Mouse (Mus musculus) midbrain, embryonic 11.5 days (tissue): Measurements from ENCODE around the gene Sebox. TPM values are rescaled to one million over a fixed set of nuclear protein-coding genes. Genes with fewer than 3 reads are reported as not detected.
"Not testable (repeated sequence)": the region's sequence is repeated elsewhere in the genome, so short reads cannot be mapped to it uniquely, and the experiment has no call there.

ENCODE experiments used
- ATAC-seq: fragments of 200-750 bp; cut with Nextera tagmentation; 2 replicates; pipeline ENCODE4 v1.8.0; 2017; ENCODE audit warnings: moderate TSS enrichment, moderate library complexity; ENCODE audit not compliant: low FRiP score
- DNase-seq: peaks from one replicate; pipeline ENCODE4 v3.0.0; 2015; ENCODE audit warnings: low spot score; ENCODE audit errors: missing footprints
- H3K27ac ChIP-seq: fragments of 300-500 bp; sonication (generic); 2 replicates; pipeline ENCODE4 v1.5.1; 2014; ENCODE audit warnings: low read depth, low read length
- H3K27me3 ChIP-seq: fragments of 300-500 bp; sonication (generic); 2 replicates; pipeline ENCODE4 v1.6.1; 2014; ENCODE audit warnings: mild to moderate bottlenecking, low read length, moderate library complexity, mixed read lengths; ENCODE audit not compliant: control insufficient read depth, insufficient read depth
- H3K36me3 ChIP-seq: fragments of 300-500 bp; sonication (generic); 2 replicates; pipeline ENCODE4 v1.6.1; 2014; ENCODE audit warnings: mild to moderate bottlenecking, low read length, moderate library complexity, mixed read lengths; ENCODE audit not compliant: control insufficient read depth, insufficient read depth
- H3K4me1 ChIP-seq: fragments of 300-500 bp; sonication (generic); 2 replicates; pipeline ENCODE4 v1.6.1; 2014; ENCODE audit warnings: low read length; ENCODE audit not compliant: control insufficient read depth, insufficient read depth
- H3K4me2 ChIP-seq: fragments of 300-500 bp; sonication (generic); 2 replicates; pipeline ENCODE4 v1.6.1; 2014; ENCODE audit warnings: mild to moderate bottlenecking, moderate library complexity
- H3K4me3 ChIP-seq: fragments of 300-500 bp; sonication (generic); 2 replicates; pipeline ENCODE4 v1.5.1; 2014; ENCODE audit warnings: low read depth, low read length
- H3K9ac ChIP-seq: fragments of 300-500 bp; sonication (generic); 2 replicates; pipeline ENCODE4 v1.6.1; 2014; ENCODE audit warnings: low read length
- H3K9me3 ChIP-seq: fragments of 300-500 bp; sonication (generic); 2 replicates; pipeline ENCODE4 v1.6.1; 2016; ENCODE audit warnings: low read length; ENCODE audit not compliant: control insufficient read depth
- WGBS: fragments of 180-500 bp; shearing (Covaris S2); extraction: QIAGEN DNeasy Blood & Tissue Kit; methylation state at CpG from one replicate; pipeline ENCODE4 v1.1.7; 2014; 5-methylcytosine and 5-hydroxymethylcytosine counted together
- polyA plus RNA-seq: library from polyadenylated mRNA; unstranded; fragments of >200 nt; fragmentation: Nextera tagmentation; extraction: Ambion mirVana; gene quantifications from 2 replicates; pipeline ENCODE4 v1.2.1, GENCODE M21; 2014

Sebox gene
- polyA plus RNA-seq, 1 experiment from 2014 or later, result not detected

GRCm38 (mm10) chr11:78523241-78523955 is 20.2 kb downstream of the Sebox start:
- no peak for ATAC-seq
- H3K4me2 ChIP-seq, result no peak overlapping the region
- no peaks in the 10 kb centered on the region for H3K27me3 ChIP-seq
- no peak overlapping the region for H3K9ac ChIP-seq
- H3K4me3 ChIP-seq, result no peak overlapping the region
- WGBS, result 83% methylated on average over 9 of the region's 9 CpGs
- peaks cover 47% of the 10 kb centered on the region for H3K36me3 ChIP-seq
- no peak overlapping the region for H3K27ac ChIP-seq
- H3K4me1 ChIP-seq, result no peaks in the 10 kb centered on the region
- no peaks in the 10 kb centered on the region for H3K9me3 ChIP-seq
- DNase-seq, result no peak

GRCm38 (mm10) chr11:78524838-78525237 is 21.6 kb downstream of the Sebox start:
- Histone ChIP-seq H3K4me1 (no peaks in the 10 kb centered on the region), H3K9ac (no peak overlapping the region), H3K27ac (no peak overlapping the region), H3K4me3 (no peak overlapping the region), H3K9me3 (no peaks in the 10 kb centered on the region), H3K36me3 (peaks cover 45% of the 10 kb centered on the region), H3K27me3 (no peaks in the 10 kb centered on the region), H3K4me2 (no peak overlapping the region)
- 100% methylated on average over 2 of the region's 2 CpGs for WGBS
- DNase-seq (no peak), ATAC-seq (no peak)

- Histone ChIP-seq H3K4me2 (no peak overlapping the region), H3K9me3 (no peaks in the 10 kb centered on the region), H3K4me1 (no peaks in the 10 kb centered on the region), H3K9ac (no peak overlapping the region), H3K27me3 (no peaks in the 10 kb centered on the region), H3K4me3 (no peak overlapping the region), H3K27ac (no peak overlapping the region), H3K36me3 (peaks cover 29% of the 10 kb centered on the region)
- 81% methylated on average over 9 of the region's 9 CpGs for WGBS
- DNase-seq, result no peak
- ATAC-seq, result no peak
These were observed 25.5 kb downstream of the Sebox start for GRCm38 (mm10) chr11:78528714-78529113.

- Histone ChIP-seq H3K4me3 (no peak overlapping the region), H3K27me3 (no peaks in the 10 kb centered on the region), H3K9me3 (no peaks in the 10 kb centered on the region), H3K4me2 (no peak overlapping the region), H3K27ac (no peak overlapping the region), H3K36me3 (peaks cover 26% of the 10 kb centered on the region), H3K4me1 (peaks cover 5% of the 10 kb centered on the region), H3K9ac (no peak overlapping the region)
- ATAC-seq (no peak), DNase-seq (no peak)
- WGBS, result 94% methylated on average over 12 of the region's 12 CpGs
These were observed 26.8 kb downstream of the Sebox start for GRCm38 (mm10) chr11:78530001-78530400.

GRCm38 (mm10) chr11:78531046-78531445 is 27.8 kb downstream of the Sebox start:
- 86% methylated on average over 6 of the region's 6 CpGs for WGBS
- H3K9ac ChIP-seq, result no peak overlapping the region
- DNase-seq, result no peak
- no peaks in the 10 kb centered on the region for H3K27me3 ChIP-seq
- H3K9me3 ChIP-seq, result no peaks in the 10 kb centered on the region
- ATAC-seq, result no peak
- no peak overlapping the region for H3K27ac ChIP-seq
- no peak overlapping the region for H3K4me3 ChIP-seq
- H3K4me2 ChIP-seq, result no peak overlapping the region
- peaks cover 9% of the 10 kb centered on the region for H3K4me1 ChIP-seq
- peaks cover 19% of the 10 kb centered on the region for H3K36me3 ChIP-seq

DNA sequence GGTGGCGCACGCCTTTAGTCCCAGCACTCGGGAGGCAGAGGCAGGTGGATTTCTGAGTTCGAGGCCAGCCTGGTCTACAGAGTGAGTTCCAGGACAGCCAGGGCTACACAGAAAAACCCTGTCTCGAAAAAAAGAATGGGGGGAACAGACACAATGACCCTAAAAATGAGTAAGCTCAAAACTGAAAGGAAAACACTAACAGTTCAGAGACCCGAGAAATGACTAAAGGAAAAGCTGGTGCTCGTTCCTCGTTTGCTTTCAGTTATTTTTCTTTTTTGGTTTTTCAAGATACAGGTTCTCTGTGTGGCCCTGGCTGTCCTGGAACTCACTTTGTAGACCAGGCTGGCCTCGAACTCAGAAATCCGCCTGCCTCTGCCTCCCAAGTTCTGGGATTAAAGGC is 28.3 kb downstream of the Sebox start:
- not testable (repeated sequence) for H3K4me3 ChIP-seq, H3K27ac ChIP-seq, ATAC-seq, H3K27me3 ChIP-seq, H3K9me3 ChIP-seq, H3K4me2 ChIP-seq, DNase-seq, H3K9ac ChIP-seq, H3K4me1 ChIP-seq
- H3K36me3 ChIP-seq, result peaks cover 16% of the 10 kb centered on the region
- 89% methylated on average over 10 of the region's 10 CpGs for WGBS

- no peaks in the 10 kb centered on the region for H3K27me3 ChIP-seq
- no peak overlapping the region for H3K4me3 ChIP-seq
- 90% methylated on average over 4 of the region's 4 CpGs for WGBS
- peaks cover 17% of the 10 kb centered on the region for H3K4me1 ChIP-seq
- no peaks in the 10 kb centered on the region for H3K9me3 ChIP-seq
- peaks cover 6% of the 10 kb centered on the region; the same call in 1 of the 2 replicates for H3K36me3 ChIP-seq
- H3K9ac ChIP-seq, result no peak overlapping the region
- no peak for ATAC-seq
- H3K4me2 ChIP-seq, result peak overlapping the region; percentile 81; the same call in 1 of the 2 replicates
- DNase-seq, result no peak
- H3K27ac ChIP-seq, result no peak overlapping the region
These were observed 31.3 kb downstream of the Sebox start for GRCm38 (mm10) chr11:78534516-78534915.

- Histone ChIP-seq H3K36me3 (peaks cover 5% of the 10 kb centered on the region; the same call in 1 of the 2 replicates), H3K27ac (peak overlapping the region; percentile 74), H3K9me3 (no peaks in the 10 kb centered on the region), H3K9ac (peak overlapping the region; percentile 83), H3K4me3 (peak overlapping the region; percentile 82), H3K4me2 (peak overlapping the region; percentile 81), H3K4me1 (peaks cover 17% of the 10 kb centered on the region), H3K27me3 (no peaks in the 10 kb centered on the region)
- DNase-seq, result peak; percentile 89
- 1% methylated on average over 23 of the region's 23 CpGs for WGBS
- peak; percentile 23 for ATAC-seq
These were observed 32.3 kb downstream of the Sebox start for GRCm38 (mm10) chr11:78535376-78536079.

DNA sequence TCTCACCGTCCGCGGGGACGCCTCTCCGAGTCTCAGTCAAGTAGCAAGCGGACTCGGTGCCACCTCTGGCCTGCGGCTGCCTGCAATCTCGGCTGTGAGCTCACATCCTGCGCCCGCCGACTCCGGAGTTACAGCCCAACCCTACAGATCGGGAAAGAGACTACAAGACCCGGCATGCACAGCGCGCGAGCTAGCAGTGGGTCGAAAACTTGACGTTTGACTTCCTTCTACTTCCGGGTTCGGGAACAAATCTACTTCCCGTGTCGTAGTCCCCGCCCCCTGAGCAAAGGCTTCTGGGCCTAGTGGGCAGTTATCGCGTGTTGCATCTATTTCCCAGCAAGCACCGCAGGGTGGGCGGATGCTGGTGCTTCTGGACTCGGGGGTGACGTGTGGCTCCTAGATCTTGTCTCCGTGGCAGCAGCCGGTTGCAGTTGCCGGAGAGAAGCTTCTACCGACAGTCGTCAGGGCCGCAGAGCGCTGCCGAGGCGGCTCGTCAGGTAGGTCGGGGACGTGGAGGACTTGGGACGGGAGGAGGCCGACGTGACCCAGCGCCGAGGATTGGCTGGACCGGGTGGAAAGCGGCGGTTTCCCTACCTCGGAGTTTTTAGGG is 32.9 kb downstream of the Sebox start, which contains the start of the genes Tnfaip1 and Ift20:
Gene Tnfaip1 (minus strand): TSS at position 253 of the 610 bp plus-strand sequence.
Gene Ift20 (plus strand): TSS at position 282 of the 610 bp plus-strand sequence.
- Histone ChIP-seq H3K36me3 (peaks cover 5% of the 10 kb centered on the region; the same call in 1 of the 2 replicates), H3K27ac (peak within 1 kb of the TSS; percentile 74), H3K27me3 (no peaks in the 10 kb centered on the region), H3K4me1 (peaks cover 17% of the 10 kb centered on the region), H3K9me3 (no peaks in the 10 kb centered on the region), H3K4me2 (peak within 1 kb of the TSS; percentile 92), H3K9ac (peak within 1 kb of the TSS; percentile 83), H3K4me3 (peak within 1 kb of the TSS; percentile 82)
- peak; percentile 98 for ATAC-seq
- DNase-seq, result peak; percentile 99
- under 1% methylated on average over 52 of the region's 52 CpGs for WGBS
